Mouse (Mus musculus) liver, embryonic 15.5 days (tissue): ENCODE measurements around the gene Syngr1. TPM values are rescaled to one million over a fixed set of nuclear protein-coding genes. Genes with fewer than 3 reads are reported as not detected.

Experiments used
- ATAC-seq: fragments of 200-750 bp; cut with Nextera tagmentation; 2 replicates; pipeline ENCODE4 v1.8.0; 2017; ENCODE audit warnings: moderate number of reproducible peaks, mild to moderate bottlenecking, moderate library complexity; ENCODE audit not compliant: insufficient read depth
- H3K27ac ChIP-seq: fragments of 300-500 bp; sonication (generic); replicated peaks from 2 replicates; pipeline ENCODE4 v1.5.1; 2015; ENCODE audit warnings: mild to moderate bottlenecking, inconsistent platforms
- H3K27me3 ChIP-seq: fragments of 300-500 bp; sonication (generic); 2 replicates; pipeline ENCODE4 v1.6.1; 2015; ENCODE audit warnings: mild to moderate bottlenecking, inconsistent platforms
- H3K36me3 ChIP-seq: fragments of 300-500 bp; sonication (generic); replicated peaks from 2 replicates; pipeline ENCODE4 v1.6.1; 2015; ENCODE audit warnings: moderate library complexity, mild to moderate bottlenecking, inconsistent platforms
- H3K4me1 ChIP-seq: fragments of 300-500 bp; sonication (generic); replicated peaks from 2 replicates; pipeline ENCODE4 v1.6.1; 2015; ENCODE audit warnings: inconsistent platforms
- H3K4me2 ChIP-seq: fragments of 300-500 bp; sonication (generic); 2 replicates; pipeline ENCODE4 v1.6.1; 2015; ENCODE audit warnings: moderate library complexity, mild to moderate bottlenecking, inconsistent platforms
- H3K4me3 ChIP-seq: fragments of 300-500 bp; sonication (generic); replicated peaks from 2 replicates; pipeline ENCODE4 v1.5.1; 2015; ENCODE audit warnings: mild to moderate bottlenecking, inconsistent platforms
- H3K9ac ChIP-seq: fragments of 300-500 bp; sonication (generic); 2 replicates; pipeline ENCODE4 v1.6.1; 2015; ENCODE audit warnings: moderate library complexity, mild to moderate bottlenecking, inconsistent platforms
- H3K9me3 ChIP-seq: fragments of 300-500 bp; sonication (generic); replicated peaks from 2 replicates; pipeline ENCODE4 v1.6.1; 2016; ENCODE audit warnings: inconsistent platforms
- WGBS: fragments of 180-500 bp; shearing (Covaris S2); methylation state at CpG from one replicate; pipeline ENCODE4 v1.1.7; 2015; ENCODE audit warnings: mixed read lengths; ENCODE audit not compliant: insufficient replicate concordance; 5-methylcytosine and 5-hydroxymethylcytosine counted together
- polyA plus RNA-seq: library from polyadenylated mRNA; unstranded; fragments of >200 nt; fragmentation: Nextera tagmentation; extraction: Ambion mirVana; gene quantifications from 2 replicates; pipeline ENCODE4 v1.2.1, GENCODE M21; 2015

Syngr1 gene
- polyA plus RNA-seq, result 12.7 and 13.0 TPM in 2 replicates

DNA sequence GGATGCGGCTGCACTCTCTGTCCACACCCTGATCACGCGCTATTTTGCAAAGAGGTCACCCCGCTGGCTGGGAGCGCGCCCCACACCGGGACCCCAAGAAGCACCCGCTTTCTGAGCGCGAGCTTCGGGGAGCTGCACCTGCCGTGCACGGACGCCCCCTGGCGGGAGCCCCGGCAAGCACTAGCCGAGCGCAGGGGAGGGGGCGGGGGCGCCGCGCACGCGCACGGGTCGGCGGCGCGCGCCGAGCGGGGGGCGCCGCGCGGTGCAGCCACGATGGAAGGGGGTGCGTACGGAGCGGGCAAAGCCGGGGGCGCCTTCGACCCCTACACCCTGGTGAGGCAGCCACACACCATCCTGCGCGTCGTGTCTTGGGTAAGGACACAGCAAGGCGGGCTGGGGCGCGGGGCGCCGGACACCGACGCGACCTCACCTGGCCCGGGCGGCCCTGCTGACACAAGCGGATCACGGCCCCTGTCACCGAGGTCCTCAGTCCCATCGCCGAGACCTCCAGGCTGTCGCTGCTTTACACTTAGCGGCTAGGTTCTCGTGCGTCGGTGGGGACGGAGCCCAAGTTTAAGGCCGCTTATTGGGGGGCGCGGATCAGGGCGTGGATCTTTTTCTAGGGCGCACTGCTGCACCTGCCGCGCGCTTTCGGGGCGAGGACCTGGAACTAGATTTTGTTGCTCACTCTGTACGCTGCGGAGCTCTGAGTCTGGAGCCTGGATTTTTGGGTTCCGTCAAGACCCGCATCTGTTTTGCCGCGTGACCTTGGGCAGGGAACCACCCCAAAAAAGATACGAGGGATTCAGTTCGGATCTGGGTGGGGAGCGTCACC is at the start of gene Syngr1, which contains the start of gene Rpl3:
Gene Syngr1 (plus strand): TSS at position 214 of the 835 bp plus-strand sequence.
Gene Rpl3 (minus strand): TSS at position 748 of the 835 bp plus-strand sequence.
- peaks cover 84% of the 10 kb centered on the region for H3K4me1 ChIP-seq
- H3K27ac ChIP-seq, result peak within 1 kb of the TSS; percentile 71
- WGBS, result 2% methylated on average over 83 of the region's 86 CpGs

GRCm38 (mm10) chr15:80042152-80042551 is 49.0 kb upstream of the Syngr1 start:
- Histone ChIP-seq H3K27ac (no peak overlapping the region), H3K9me3 (0 out of 2 replicates have a peak, but pooled peaks cover 4% of the 10 kb centered on the region), H3K36me3 (no peaks in the 10 kb centered on the region), H3K4me3 (no peak overlapping the region), H3K27me3 (no peaks in the 10 kb centered on the region), H3K9ac (no peak overlapping the region), H3K4me1 (no peaks in the 10 kb centered on the region; the same call in 1 of the 2 replicates), H3K4me2 (no peak overlapping the region)
- 23% methylated on average over 4 of the region's 4 CpGs for WGBS
- ATAC-seq, result no peak

More for the DNA sequence above, at the start of gene Syngr1, which contains the start of gene Rpl3:
- Histone ChIP-seq H3K27me3 (peaks cover 18% of the 10 kb centered on the region), H3K9me3 (no peaks in the 10 kb centered on the region), H3K36me3 (no peaks in the 10 kb centered on the region), H3K4me2 (peak within 1 kb of the TSS; percentile 99), H3K9ac (peak within 1 kb of the TSS; percentile 77), H3K4me3 (peak within 1 kb of the TSS; percentile 77)
- ATAC-seq, result peak; percentile 54

DNA sequence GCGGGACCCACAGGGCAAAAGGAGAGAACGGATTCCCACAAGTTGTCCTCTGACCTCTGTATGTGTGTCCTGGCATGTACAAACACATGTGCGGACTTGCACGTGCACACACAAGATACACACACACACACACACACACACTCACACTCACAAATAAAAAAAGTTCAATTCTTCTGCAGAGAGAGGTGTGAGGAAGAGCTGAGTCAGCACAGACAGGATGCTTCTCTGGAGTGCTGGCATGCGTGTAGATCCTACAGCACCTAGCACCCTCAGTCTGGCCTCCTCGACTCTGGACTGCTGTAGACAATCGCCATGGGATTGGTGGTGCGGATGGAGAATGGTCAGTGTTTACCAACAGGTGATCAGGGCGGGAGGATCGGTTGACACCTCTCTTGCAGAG is 46.9 kb upstream of the Syngr1 start:
- 0 out of 2 replicates have a peak, but pooled peaks cover 4% of the 10 kb centered on the region for H3K9me3 ChIP-seq
- H3K4me2 ChIP-seq, result no peak overlapping the region
- H3K27me3 ChIP-seq, result no peaks in the 10 kb centered on the region
- no peak overlapping the region for H3K27ac ChIP-seq
- H3K4me1 ChIP-seq, result peaks cover 12% of the 10 kb centered on the region
- H3K4me3 ChIP-seq, result no peak overlapping the region
- ATAC-seq, result no peak
- 72% methylated on average over 10 of the region's 10 CpGs for WGBS
- H3K9ac ChIP-seq, result no peak overlapping the region
- no peaks in the 10 kb centered on the region for H3K36me3 ChIP-seq

DNA sequence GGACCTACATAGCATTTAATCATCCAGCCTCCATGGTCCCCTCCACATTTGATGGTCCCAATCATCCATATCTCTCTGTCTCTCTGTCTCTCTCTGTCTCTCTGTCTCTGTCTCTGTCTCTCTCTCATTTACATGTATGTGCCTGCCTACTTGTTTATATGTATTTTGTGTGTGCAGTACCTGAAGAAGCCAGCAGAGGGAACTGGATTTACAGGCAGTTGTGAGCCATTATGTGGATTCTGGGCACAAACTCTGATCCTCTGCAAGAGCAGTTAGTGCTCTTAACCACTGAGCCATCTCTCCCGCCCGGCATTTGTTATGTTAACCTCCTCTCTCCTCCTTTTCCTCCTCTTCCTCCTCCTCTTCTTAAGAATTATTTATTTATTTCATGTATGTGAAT is 45.4 kb upstream of the Syngr1 start:
- H3K27ac ChIP-seq, result no peak overlapping the region
- 0 out of 2 replicates have a peak, but pooled peaks cover 4% of the 10 kb centered on the region for H3K9me3 ChIP-seq
- H3K9ac ChIP-seq, result no peak overlapping the region
- no peaks in the 10 kb centered on the region for H3K36me3 ChIP-seq
- H3K4me2 ChIP-seq, result no peak overlapping the region
- no peak for ATAC-seq
- 84% methylated on average over 2 of the region's 2 CpGs for WGBS
- H3K4me1 ChIP-seq, result peaks cover 16% of the 10 kb centered on the region
- no peak overlapping the region for H3K4me3 ChIP-seq
- no peaks in the 10 kb centered on the region for H3K27me3 ChIP-seq

GRCm38 (mm10) chr15:80047242-80047641 is 43.9 kb upstream of the Syngr1 start:
- H3K4me1 ChIP-seq, result peaks cover 16% of the 10 kb centered on the region
- no peaks in the 10 kb centered on the region for H3K36me3 ChIP-seq
- ATAC-seq, result no peak; the same call in 1 of the 2 replicates
- WGBS, result 56% methylated on average over 2 of the region's 2 CpGs
- no peak overlapping the region for H3K4me3 ChIP-seq
- H3K4me2 ChIP-seq, result no peak overlapping the region
- H3K9ac ChIP-seq, result no peak overlapping the region
- H3K27ac ChIP-seq, result no peak overlapping the region
- H3K27me3 ChIP-seq, result no peaks in the 10 kb centered on the region
- H3K9me3 ChIP-seq, result 0 out of 2 replicates have a peak, but pooled peaks cover 4% of the 10 kb centered on the region

GRCm38 (mm10) chr15:80047973-80048372 is 43.2 kb upstream of the Syngr1 start:
- 9% methylated on average over 5 of the region's 5 CpGs for whole genome bisulfite sequencing

DNA sequence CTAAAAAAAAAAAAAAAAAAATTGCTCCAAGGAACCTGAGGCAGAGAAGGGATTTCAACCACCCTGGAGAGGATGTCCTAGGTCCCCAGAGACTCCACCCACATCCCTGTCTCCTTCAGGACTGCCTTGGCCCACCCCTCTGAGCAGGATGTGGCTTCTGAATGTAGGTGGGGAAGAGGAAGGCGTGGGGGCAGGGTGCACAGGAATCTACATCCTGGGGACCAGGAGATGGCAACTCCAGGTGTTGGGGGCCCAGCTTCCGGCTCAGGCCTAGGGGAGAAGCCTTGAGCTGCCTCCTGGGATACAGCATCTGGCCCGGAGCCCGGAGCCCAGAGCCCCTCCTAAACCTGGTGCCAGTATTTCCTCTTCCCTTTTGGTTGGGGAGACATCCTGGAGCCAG is 41.0 kb upstream of the Syngr1 start:
- Histone ChIP-seq H3K27ac (no peak overlapping the region), H3K4me2 (no peak overlapping the region), H3K9ac (no peak overlapping the region), H3K36me3 (no peaks in the 10 kb centered on the region), H3K27me3 (no peaks in the 10 kb centered on the region), H3K4me3 (no peak overlapping the region), H3K4me1 (peaks cover 29% of the 10 kb centered on the region), H3K9me3 (0 out of 2 replicates have a peak, but pooled peaks cover 4% of the 10 kb centered on the region)
- WGBS, result 46% methylated on average over 4 of the region's 4 CpGs
- no peak for ATAC-seq

More at GRCm38 (mm10) chr15:80047973-80048372, 43.2 kb upstream of the Syngr1 start:
- ATAC-seq, result no peak
- H3K9ac ChIP-seq, result no peak overlapping the region
- 0 out of 2 replicates have a peak, but pooled peaks cover 4% of the 10 kb centered on the region for H3K9me3 ChIP-seq
- no peak overlapping the region for H3K4me3 ChIP-seq
- no peaks in the 10 kb centered on the region for H3K36me3 ChIP-seq
- H3K4me1 ChIP-seq, result peaks cover 16% of the 10 kb centered on the region
- H3K27me3 ChIP-seq, result no peaks in the 10 kb centered on the region
- no peak overlapping the region for H3K4me2 ChIP-seq
- H3K27ac ChIP-seq, result no peak overlapping the region

- H3K4me2 ChIP-seq, result no peak overlapping the region
- no peaks in the 10 kb centered on the region for H3K9me3 ChIP-seq
- H3K27me3 ChIP-seq, result no peaks in the 10 kb centered on the region
- 59% methylated on average over 19 of the region's 19 CpGs for WGBS
- no peak for ATAC-seq
- H3K36me3 ChIP-seq, result no peaks in the 10 kb centered on the region
- H3K4me1 ChIP-seq, result peaks cover 29% of the 10 kb centered on the region
- no peak overlapping the region for H3K9ac ChIP-seq
- no peak overlapping the region for H3K27ac ChIP-seq
- no peak overlapping the region for H3K4me3 ChIP-seq
These were observed 39.9 kb upstream of the Syngr1 start for GRCm38 (mm10) chr15:80051092-80051761.

DNA sequence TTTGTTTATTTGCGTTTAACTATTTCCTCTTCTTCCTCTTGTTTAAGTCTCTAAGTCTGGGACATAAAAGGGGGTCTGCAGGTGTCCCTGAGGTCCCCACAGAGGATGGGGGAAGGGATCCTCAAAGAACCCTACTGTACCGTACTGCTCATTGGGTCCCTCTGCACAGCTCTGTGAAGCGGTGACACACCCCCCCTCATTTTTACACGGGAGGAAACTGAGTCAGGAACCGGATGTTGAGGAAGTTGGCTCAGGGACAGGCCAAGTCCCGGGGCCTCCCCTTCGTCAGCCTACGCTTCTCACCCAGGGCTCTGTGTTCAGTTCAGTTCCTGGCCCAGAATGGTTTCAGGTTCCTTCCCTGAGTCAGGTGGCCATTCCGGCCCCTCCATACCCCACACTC is 39.4 kb upstream of the Syngr1 start:
- no peak overlapping the region for H3K4me2 ChIP-seq
- H3K36me3 ChIP-seq, result no peaks in the 10 kb centered on the region

DNA sequence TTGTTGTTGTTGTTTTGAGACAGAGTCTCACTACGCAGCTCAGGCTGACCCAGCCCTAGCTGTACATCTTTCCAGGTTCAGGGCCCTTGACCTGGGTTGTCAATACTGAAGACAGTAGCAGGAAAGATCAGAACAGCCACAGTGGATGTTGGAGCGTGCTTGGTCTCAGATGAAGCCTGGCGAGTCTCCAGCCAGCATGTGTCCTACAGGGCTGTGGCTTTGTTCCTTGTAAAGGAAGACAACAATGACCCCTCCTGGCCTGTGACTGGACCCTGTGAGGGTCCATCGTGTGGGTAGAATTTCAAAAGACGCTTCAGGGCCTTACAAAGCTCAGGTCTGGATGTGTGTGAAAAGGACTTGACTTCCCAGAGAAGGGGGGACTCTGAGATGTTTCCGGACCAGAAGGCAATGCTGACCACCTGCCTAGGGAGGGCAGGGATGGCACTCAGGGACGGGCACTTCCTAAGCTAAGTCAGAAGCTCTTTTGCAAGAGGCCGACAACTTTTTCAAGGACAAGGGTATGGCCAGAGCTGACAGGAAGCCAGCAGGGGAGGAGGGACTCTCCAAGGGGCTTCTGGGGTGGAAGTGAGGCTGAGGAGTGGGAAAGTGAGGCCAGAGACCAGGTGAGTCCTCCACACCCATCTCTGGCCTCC is 37.6 kb upstream of the Syngr1 start:
- 61% methylated on average over 8 of the region's 8 CpGs for WGBS
- no peak overlapping the region for H3K4me3 ChIP-seq
- peaks cover 17% of the 10 kb centered on the region for H3K4me1 ChIP-seq
- no peak overlapping the region for H3K27ac ChIP-seq
- no peaks in the 10 kb centered on the region for H3K27me3 ChIP-seq
- no peak for ATAC-seq
- no peak overlapping the region for H3K4me2 ChIP-seq
- H3K9me3 ChIP-seq, result no peaks in the 10 kb centered on the region
- H3K36me3 ChIP-seq, result no peaks in the 10 kb centered on the region
- no peak overlapping the region for H3K9ac ChIP-seq

More for the DNA sequence above, 39.4 kb upstream of the Syngr1 start:
- H3K27ac ChIP-seq, result no peak overlapping the region
- 42% methylated on average over 9 of the region's 9 CpGs for WGBS
- peaks cover 29% of the 10 kb centered on the region for H3K4me1 ChIP-seq
- H3K27me3 ChIP-seq, result no peaks in the 10 kb centered on the region
- no peak overlapping the region for H3K9ac ChIP-seq
- H3K4me3 ChIP-seq, result no peak overlapping the region
- no peaks in the 10 kb centered on the region for H3K9me3 ChIP-seq
- no peak for ATAC-seq
